Mouse (Mus musculus) midbrain, embryonic 10.5 days (tissue): ENCODE results near the gene Glycam1. TPM values are rescaled to one million over a fixed set of nuclear protein-coding genes. Genes with fewer than 3 reads are reported as not detected.
A peak's percentile ranks its signal among the peaks of the same experiment; 100 is the strongest.
"Not testable (repeated sequence)": the region's sequence is repeated elsewhere in the genome, so short reads cannot be mapped to it uniquely, and the experiment has no call there.

Source experiments
- DNase-seq: peaks from one replicate; pipeline ENCODE4 v3.0.0-alpha.2; 2017; ENCODE audit warnings: low spot score
- H3K27ac ChIP-seq: fragments of 300-500 bp; sonication (generic); replicated peaks from 2 replicates; pipeline ENCODE4 v1.5.1; 2016; ENCODE audit warnings: mild to moderate bottlenecking
- H3K27me3 ChIP-seq: fragments of 300-500 bp; sonication (generic); 2 replicates; pipeline ENCODE4 v1.6.1; 2016; ENCODE audit warnings: low read depth, mild to moderate bottlenecking; ENCODE audit not compliant: poor library complexity, severe bottlenecking
- H3K36me3 ChIP-seq: fragments of 300-500 bp; sonication (generic); 2 replicates; pipeline ENCODE4 v1.6.1; 2016; ENCODE audit warnings: mild to moderate bottlenecking, moderate library complexity
- H3K4me1 ChIP-seq: fragments of 300-500 bp; sonication (generic); 2 replicates; pipeline ENCODE4 v1.6.1; 2016
- H3K4me3 ChIP-seq: fragments of 300-500 bp; sonication (generic); 2 replicates; pipeline ENCODE4 v1.5.1; 2016; ENCODE audit warnings: mild to moderate bottlenecking, moderate library complexity
- H3K9me3 ChIP-seq: fragments of 300-500 bp; sonication (generic); replicated peaks from 2 replicates; pipeline ENCODE4 v1.6.1; 2016; ENCODE audit warnings: mild to moderate bottlenecking
- WGBS: fragments of 180-500 bp; shearing (Covaris S2); methylation state at CpG from one replicate; pipeline ENCODE4 v1.1.7; 2016; 5-methylcytosine and 5-hydroxymethylcytosine counted together
- polyA plus RNA-seq: library from polyadenylated mRNA; unstranded; fragments of >200 nt; fragmentation: Nextera tagmentation; extraction: Ambion mirVana; gene quantifications from 2 replicates; pipeline ENCODE4 v1.2.1, GENCODE M21; 2016

Glycam1 gene
- not detected in 2 replicates for polyA plus RNA-seq

DNA sequence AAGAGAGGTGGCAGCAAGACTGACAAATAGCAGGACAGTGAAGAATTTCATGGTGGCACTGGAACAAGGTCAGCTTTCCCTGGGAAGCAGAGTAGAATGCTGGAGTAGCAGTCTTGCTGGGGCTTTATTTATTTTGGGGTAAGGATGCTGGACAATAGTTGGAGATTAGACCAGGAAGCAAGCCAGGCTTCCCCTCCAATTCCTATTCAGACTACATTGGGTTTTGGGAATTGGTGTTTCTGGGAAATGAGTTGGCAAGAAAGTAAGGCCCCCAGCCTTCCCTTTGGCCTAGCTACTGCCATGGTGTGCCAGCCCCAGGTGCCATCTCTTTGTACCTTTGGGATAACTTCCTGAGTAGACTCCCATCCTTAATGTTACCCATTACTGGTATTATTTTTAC, at the start of gene Glycam1:
Gene Glycam1, minus strand, starts transcription at position 101 of the 400 bp plus-strand sequence.
- Histone ChIP-seq H3K4me3 (no peak within 1 kb of the TSS), H3K4me1 (no peaks in the 10 kb centered on the region), H3K27me3 (no peaks in the 10 kb centered on the region), H3K27ac (no peak within 1 kb of the TSS), H3K9me3 (no peaks in the 10 kb centered on the region), H3K36me3 (no peaks in the 10 kb centered on the region)
- no peak for DNase-seq

DNA sequence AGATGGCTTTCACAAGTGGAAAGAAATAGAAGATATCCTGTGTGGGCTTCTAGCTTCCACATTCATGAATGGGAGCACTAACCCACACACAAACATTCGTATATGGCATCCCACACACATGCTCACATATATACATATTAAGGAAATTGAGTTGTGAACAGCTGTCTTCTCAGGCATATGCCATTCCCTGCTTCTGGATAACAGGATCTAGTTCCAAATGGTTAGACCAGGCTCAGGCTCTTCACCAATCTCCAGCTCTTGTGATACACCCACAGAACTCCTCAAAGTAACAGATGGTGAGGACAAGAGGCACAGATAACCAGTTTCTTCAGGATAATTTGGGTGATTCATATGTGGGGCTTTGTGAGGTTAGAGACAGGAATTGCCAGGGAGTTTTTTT, 39.6 kb upstream of the Glycam1 start:
- no peaks in the 10 kb centered on the region for H3K36me3 ChIP-seq
- 85% methylated on average over 1 of the region's 1 CpGs for WGBS
- no peak overlapping the region for H3K27ac ChIP-seq
- no peak for DNase-seq
- H3K4me3 ChIP-seq: no peak overlapping the region
- no peaks in the 10 kb centered on the region for H3K4me1 ChIP-seq
- no peaks in the 10 kb centered on the region for H3K27me3 ChIP-seq
- H3K9me3 ChIP-seq: 0 out of 2 replicates have a peak, but pooled peaks cover 3% of the 10 kb centered on the region

DNA sequence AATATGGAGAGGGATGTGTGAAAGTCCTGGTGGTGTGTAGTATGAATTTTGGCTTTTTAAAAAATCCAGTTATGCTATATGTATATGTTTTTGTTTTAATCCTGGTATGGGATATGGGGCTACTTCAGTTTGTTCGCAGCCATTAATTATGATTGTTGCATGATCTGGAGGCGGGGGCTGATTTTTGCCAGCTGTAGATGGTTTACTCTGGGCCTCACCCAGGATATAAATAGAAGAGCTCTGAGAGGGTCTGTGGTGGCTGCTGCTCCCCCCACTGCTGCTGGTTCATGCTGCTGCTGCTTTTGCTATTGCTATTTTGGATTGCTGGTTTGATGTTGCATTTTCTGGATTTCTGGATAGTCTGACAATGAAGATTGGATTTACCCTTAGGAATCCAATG, 25.9 kb upstream of the Glycam1 start:
- Histone ChIP-seq H3K27me3 (no peaks in the 10 kb centered on the region), H3K27ac (no peak overlapping the region), H3K4me3 (no peak overlapping the region), H3K4me1 (no peaks in the 10 kb centered on the region), H3K9me3 (no peaks in the 10 kb centered on the region; the same call in 1 of the 2 replicates), H3K36me3 (no peaks in the 10 kb centered on the region)
- 87% methylated on average over 2 of the region's 2 CpGs for WGBS
- no peak for DNase-seq

DNA sequence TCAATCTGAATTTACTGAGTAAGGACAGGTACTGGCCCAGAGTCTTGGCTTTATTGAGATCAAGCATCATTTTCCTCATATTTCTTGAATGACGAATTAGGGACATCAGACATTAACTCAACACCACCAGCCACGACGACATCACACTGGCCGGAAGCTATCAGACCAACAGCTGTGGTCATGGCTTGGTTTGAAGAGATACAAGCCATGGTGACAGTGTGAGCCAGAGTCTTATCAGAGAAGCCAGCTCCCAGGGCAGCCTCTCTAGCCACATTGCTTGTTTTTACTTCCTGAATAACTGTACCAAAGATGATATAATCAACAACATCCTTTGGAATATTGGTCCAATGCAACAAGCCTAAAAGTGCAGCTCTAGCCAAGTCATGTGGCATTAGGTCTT, 22.9 kb upstream of the Glycam1 start:
- H3K4me3 ChIP-seq, DNase-seq, H3K36me3 ChIP-seq, H3K27ac ChIP-seq, H3K4me1 ChIP-seq, H3K9me3 ChIP-seq, H3K27me3 ChIP-seq: not testable (repeated sequence)
- 86% methylated on average over 4 of the region's 4 CpGs for WGBS

DNA sequence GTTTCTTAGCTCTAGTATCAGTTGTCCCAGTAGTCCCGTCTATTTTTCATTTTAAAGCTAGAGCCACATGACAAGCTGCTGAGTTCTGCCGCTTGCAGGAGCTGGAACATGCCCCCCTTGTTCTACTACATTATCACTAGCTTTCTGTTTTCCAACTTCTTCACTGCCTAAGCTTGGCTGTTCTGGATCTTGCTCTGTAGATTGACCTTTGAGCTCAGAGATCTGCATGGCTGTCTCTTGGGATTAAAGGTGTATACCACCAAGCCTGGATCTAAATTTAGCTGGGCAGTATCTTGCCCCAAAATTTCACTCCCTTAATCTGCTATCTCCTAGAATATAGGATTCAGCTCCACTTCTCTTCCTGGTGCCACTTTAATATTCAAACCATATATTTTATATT, 21.0 kb upstream of the Glycam1 start:
- Histone ChIP-seq H3K36me3 (no peaks in the 10 kb centered on the region), H3K27ac (no peak overlapping the region), H3K27me3 (no peaks in the 10 kb centered on the region), H3K4me1 (no peaks in the 10 kb centered on the region), H3K4me3 (no peak overlapping the region), H3K9me3 (no peaks in the 10 kb centered on the region)
- no peak for DNase-seq
- 82% methylated on average over 2 of the region's 2 CpGs for WGBS

DNA sequence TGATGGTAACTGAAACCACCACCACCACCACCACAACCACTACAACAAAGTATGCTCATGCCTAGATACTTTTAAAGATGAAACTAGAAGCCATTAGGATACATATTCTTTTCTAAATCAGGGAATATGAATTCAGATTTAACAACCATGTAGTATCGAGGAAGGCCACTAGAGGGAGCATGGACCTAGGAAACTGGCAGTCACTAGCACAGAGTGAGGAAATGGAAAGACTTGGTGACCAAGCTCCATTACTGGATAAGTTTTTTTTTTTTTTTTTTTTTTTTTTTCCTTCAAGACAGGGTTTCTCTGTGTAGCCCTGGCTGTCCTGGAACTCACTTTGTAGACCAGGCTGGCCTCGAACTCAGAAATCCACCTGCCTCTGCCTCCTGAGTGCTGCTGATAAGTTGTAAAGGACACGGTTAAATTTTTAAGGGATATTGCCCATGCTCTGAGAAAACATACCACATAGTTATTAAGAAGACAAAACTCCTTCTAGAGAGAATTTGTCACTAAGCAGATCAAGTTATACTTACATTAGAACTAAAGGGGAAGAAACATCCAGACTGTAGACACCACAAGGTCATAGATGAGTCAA, 12.7 kb downstream of the Glycam1 start:
- no peaks in the 10 kb centered on the region for H3K4me1 ChIP-seq
- H3K27ac ChIP-seq: no peak overlapping the region
- no peaks in the 10 kb centered on the region for H3K36me3 ChIP-seq
- H3K4me3 ChIP-seq: no peak overlapping the region
- 39% methylated on average over 3 of the region's 3 CpGs for WGBS
- H3K9me3 ChIP-seq: no peaks in the 10 kb centered on the region
- H3K27me3 ChIP-seq: no peaks in the 10 kb centered on the region
- DNase-seq: no peak

DNA sequence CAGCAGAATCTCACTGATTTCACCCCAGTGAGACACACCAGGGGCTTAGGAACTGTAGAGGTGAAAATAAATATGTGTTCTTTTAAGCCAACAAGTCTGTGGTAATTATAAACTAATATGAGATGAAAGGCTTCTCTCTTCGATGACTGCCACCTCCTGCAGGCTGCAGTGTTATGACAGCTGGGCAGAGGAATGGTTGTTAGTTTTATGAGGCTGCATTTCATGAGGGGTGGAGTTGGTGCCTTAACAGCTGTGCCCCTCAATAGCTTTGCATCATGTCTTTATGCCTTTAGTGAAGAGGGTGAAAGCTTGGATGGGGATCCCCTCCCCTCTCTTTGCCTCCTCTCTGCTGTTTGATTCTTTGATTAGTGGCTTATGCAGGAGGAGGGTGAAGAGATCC, 13.8 kb downstream of the Glycam1 start:
- Histone ChIP-seq H3K4me1 (no peaks in the 10 kb centered on the region), H3K4me3 (no peak overlapping the region), H3K36me3 (no peaks in the 10 kb centered on the region), H3K27ac (no peak overlapping the region), H3K27me3 (no peaks in the 10 kb centered on the region), H3K9me3 (no peaks in the 10 kb centered on the region)
- WGBS: 53% methylated on average over 1 of the region's 1 CpGs
- DNase-seq: no peak

DNA sequence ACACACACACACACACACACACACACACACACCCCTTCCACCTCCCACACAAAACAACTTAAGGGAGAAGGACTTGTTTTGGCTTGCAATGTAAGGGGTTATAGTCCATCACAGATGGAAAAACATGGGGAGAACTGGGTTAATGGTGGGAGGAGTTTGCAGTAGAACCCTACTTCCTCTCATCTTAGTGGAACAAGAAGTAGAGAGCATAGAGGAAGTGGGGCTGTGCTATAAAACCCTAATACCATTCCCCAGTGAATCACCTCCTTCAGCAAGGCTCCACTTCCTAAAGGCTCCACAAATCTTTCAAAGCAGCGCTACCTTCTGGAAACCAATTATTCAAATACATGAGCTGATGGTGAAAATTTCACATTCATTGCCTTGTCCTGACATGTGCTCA, 15.4 kb downstream of the Glycam1 start:
- Histone ChIP-seq H3K4me3 (no peak overlapping the region), H3K36me3 (no peaks in the 10 kb centered on the region), H3K9me3 (no peaks in the 10 kb centered on the region), H3K27me3 (no peaks in the 10 kb centered on the region), H3K27ac (no peak overlapping the region), H3K4me1 (no peaks in the 10 kb centered on the region)
- WGBS: 88% methylated on average over 1 of the region's 1 CpGs
- no peak for DNase-seq

DNA sequence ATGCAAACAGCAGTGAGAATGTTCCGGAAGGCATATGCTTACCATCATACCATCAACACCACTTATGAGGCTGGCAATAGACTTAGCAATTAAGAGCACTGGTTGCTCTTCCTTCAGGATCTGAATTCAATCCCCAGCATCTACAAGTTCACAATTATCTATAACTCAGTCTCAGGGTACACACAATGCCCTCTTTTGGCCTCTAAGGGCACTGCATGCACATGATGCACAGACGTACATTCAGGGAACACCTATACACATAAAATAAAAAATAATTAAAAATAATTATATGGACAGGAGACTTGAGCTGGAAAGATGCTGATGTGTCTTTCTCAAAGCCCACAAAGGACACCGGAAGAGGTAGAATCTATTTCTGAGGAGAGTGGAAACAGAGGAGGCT, 16.9 kb downstream of the Glycam1 start:
- Histone ChIP-seq H3K27me3 (no peaks in the 10 kb centered on the region), H3K36me3 (no peaks in the 10 kb centered on the region), H3K4me1 (peaks cover 5% of the 10 kb centered on the region; the same call in 1 of the 2 replicates), H3K9me3 (no peaks in the 10 kb centered on the region), H3K4me3 (no peak overlapping the region), H3K27ac (no peak overlapping the region)
- DNase-seq: no peak
- WGBS: 87% methylated on average over 3 of the region's 3 CpGs

DNA sequence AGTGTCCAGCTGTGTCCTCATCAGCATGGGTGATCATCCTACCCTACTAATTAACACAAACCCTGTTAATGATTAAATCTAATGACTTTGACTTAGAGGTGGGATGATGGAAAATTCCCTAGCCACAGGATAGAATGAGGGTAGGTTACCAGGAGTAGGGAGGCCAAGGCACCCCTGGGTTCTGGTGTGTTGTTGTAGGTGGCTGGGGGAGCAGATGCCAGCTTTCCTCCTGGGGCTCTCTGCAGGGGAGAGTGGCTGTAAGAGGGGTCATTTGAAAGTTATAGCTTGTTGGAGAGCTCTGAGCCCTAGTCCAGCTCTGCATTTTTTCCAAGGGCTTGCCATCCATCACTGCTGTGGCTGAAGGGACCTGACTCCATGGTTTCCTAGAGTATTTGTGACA, 22.4 kb downstream of the Glycam1 start:
- Histone ChIP-seq H3K27ac (no peak overlapping the region), H3K4me3 (no peak overlapping the region), H3K36me3 (no peaks in the 10 kb centered on the region), H3K4me1 (peaks cover 24% of the 10 kb centered on the region), H3K9me3 (no peaks in the 10 kb centered on the region), H3K27me3 (peaks cover 34% of the 10 kb centered on the region)
- peak; percentile 9 for DNase-seq

DNA sequence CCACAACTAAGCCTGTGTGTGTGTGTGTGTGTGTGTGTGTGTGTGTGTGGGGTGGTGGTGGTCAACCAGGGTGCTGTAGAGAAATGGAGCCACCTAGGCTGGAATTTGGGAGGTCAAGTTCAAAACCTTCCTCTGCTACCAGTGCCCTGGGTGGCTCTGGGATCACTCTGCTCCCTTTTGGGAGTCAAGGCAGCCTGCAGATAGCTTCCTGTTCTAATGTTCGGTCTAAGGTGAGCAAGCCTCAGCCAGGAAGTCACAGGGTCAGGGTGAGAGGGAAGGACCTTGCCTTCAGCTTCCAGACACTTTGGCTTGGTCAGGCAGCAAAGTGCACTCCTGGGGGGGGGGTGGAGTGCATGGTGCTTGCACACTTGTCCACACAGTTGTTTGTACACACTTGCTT, 24.2 kb downstream of the Glycam1 start:
- H3K4me1 ChIP-seq: peaks cover 38% of the 10 kb centered on the region
- peak; percentile 8 for DNase-seq
- H3K27ac ChIP-seq: no peak overlapping the region
- WGBS: 82% methylated on average over 1 of the region's 1 CpGs
- no peaks in the 10 kb centered on the region for H3K9me3 ChIP-seq
- peaks cover 50% of the 10 kb centered on the region for H3K27me3 ChIP-seq
- no peak overlapping the region for H3K4me3 ChIP-seq
- no peaks in the 10 kb centered on the region for H3K36me3 ChIP-seq

DNA sequence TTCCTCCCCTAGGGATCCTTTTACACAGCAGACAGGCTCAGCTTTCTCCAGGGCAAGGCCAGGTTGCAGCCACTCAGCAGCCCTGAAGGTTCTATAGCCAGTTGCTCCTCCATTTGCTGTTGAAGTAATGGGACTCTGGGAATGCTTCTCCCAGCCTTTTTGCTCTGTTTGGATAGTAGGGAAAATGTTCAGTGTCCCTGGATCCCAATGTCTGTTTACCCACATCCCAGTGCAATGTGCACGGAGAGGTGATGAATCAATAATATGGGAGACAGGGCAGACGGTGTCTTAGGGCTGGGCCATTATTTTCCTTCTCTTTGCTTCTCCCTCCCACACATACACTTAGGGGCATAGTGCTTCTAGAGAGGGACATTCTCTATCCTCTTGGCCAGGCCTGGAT, 25.6 kb downstream of the Glycam1 start:
- Histone ChIP-seq H3K9me3 (no peaks in the 10 kb centered on the region), H3K4me3 (no peak overlapping the region), H3K36me3 (no peaks in the 10 kb centered on the region), H3K4me1 (peaks cover 49% of the 10 kb centered on the region), H3K27ac (no peak overlapping the region), H3K27me3 (peaks cover 58% of the 10 kb centered on the region)
- no peak for DNase-seq
- 52% methylated on average over 2 of the region's 2 CpGs for WGBS

DNA sequence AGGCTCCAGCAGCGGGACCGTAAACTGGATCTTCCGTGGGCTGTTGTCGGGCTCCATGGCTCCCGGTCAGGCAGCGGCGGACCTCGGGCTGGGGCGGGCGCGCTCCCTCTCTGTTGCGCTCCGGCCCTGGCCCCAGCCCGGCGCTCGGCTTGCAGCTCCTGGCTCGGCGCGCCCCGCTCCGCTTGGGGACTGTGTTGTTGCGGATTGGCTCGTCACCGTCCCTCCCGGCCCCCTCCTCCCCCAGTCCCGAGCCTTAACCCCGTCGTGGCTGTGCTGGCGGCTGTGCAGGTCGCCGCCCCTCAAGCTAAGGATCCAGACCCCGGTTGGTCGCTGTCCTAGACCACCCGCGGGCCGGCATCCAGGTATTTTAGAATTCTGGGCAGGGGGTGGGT, 27.1 kb downstream of the Glycam1 start, which contains the start of gene Ppp1r1a:
Gene Ppp1r1a, minus strand, starts transcription at position 182 of the 392 bp plus-strand sequence.
- peak within 1 kb of the TSS; percentile 81 for H3K4me3 ChIP-seq
- WGBS: under 1% methylated on average over 36 of the region's 36 CpGs
- peak; percentile 84 for DNase-seq
- H3K27me3 ChIP-seq: peaks cover 58% of the 10 kb centered on the region
- peak within 1 kb of the TSS; percentile 85 for H3K27ac ChIP-seq
- H3K4me1 ChIP-seq: peaks cover 48% of the 10 kb centered on the region
- H3K9me3 ChIP-seq: no peaks in the 10 kb centered on the region
- 0 out of 2 replicates have a peak, but pooled peaks cover 3% of the 10 kb centered on the region for H3K36me3 ChIP-seq
